Mouse (Mus musculus): ENCODE data around the gene Tmsb15a.
"Not testable (repeated sequence)": the region's sequence is repeated elsewhere in the genome, so short reads cannot be mapped to it uniquely, and the experiment has no call there.

Gene Tmsb15a

GRCm38 (mm10) chrX:135725161-135725560, at the start of gene Tmsb15a:
TSS of gene Tmsb15a (minus strand) at chrX:135725261.
- no peak for DNase-seq

- no peak for DNase-seq
Observed at GRCm38 (mm10) chrX:135768565-135768964, 43.5 kb upstream of the Tmsb15a start.

GRCm38 (mm10) chrX:135768043-135768548, 43.0 kb upstream of the Tmsb15a start:
- DNase-seq, result no peak

- peak; percentile 13 for DNase-seq
Observed at GRCm38 (mm10) chrX:135761707-135762106, 36.6 kb upstream of the Tmsb15a start.

- peak; percentile 61 for DNase-seq
Observed at GRCm38 (mm10) chrX:135752832-135753231, 27.8 kb upstream of the Tmsb15a start.

GRCm38 (mm10) chrX:135745376-135745775, 20.3 kb upstream of the Tmsb15a start:
- not testable (repeated sequence) for DNase-seq

GRCm38 (mm10) chrX:135743056-135743355, 17.9 kb upstream of the Tmsb15a start:
- DNase-seq, result no peak

GRCm38 (mm10) chrX:135742304-135743055, 17.4 kb upstream of the Tmsb15a start, which contains the start of the genes Armcx5 and Gprasp1:
TSS of gene Armcx5 (plus strand) at chrX:135742733.
TSS of gene Gprasp1 (plus strand) at chrX:135742733.
- peak; percentile 82 for DNase-seq

GRCm38 (mm10) chrX:135738730-135739520, 13.9 kb upstream of the Tmsb15a start:
- DNase-seq, result no peak

GRCm38 (mm10) chrX:135712845-135713244, 12.2 kb downstream of the Tmsb15a start:
- DNase-seq, result no peak

- no peak for DNase-seq
Observed at GRCm38 (mm10) chrX:135704349-135704748, 20.7 kb downstream of the Tmsb15a start.

- DNase-seq, result no peak
Observed at GRCm38 (mm10) chrX:135703111-135703510, 21.9 kb downstream of the Tmsb15a start.

- DNase-seq, result no peak
Observed at GRCm38 (mm10) chrX:135693633-135694032, 31.4 kb downstream of the Tmsb15a start, which contains the start of gene Tcp11x2. TSS of gene Tcp11x2 (minus strand) at chrX:135693790.

- DNase-seq, result no peak
Observed at GRCm38 (mm10) chrX:135687802-135688201, 37.3 kb downstream of the Tmsb15a start.

GRCm38 (mm10) chrX:135681858-135682257, 43.2 kb downstream of the Tmsb15a start:
- no peak for DNase-seq

All from cerebellum, adult 11 months (tissue).